Mouse (Mus musculus): ENCODE measurements at regions not wholly inside any gene's neighbourhood (a gene's known extent, or its start where the extent isn't known, plus 50 kb on each side); places are given as distances from the start of the nearest gene placed in this dataset.

DNA sequence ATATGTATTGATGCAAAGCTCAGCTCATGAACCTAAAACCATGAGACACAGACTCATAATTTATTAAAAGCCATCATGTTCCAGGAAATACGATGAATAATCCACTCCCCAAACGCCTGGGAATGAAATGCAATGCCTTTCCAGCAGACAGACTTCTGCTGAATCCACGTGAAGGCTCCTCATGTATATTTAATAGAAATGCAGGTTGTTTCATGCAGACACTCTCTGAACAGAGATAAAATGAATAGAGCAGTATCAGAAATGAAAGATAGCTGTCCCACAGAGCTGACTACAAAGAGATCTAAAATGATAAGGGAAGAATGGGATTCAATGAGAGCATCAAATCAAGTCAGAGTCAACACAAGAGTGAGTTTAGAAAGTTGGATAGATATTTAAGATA, 376.3 kb upstream of the Lrfn5 start:
- no peak for ATAC-seq (replicated peaks; ENCODE audit: insufficient number of reproducible peaks, low FRiP score, low TSS enrichment, low read depth)
- no peak overlapping the region for H3K4me2 ChIP-seq (ENCODE audit: low read depth, low read length)
- no peaks in the 10 kb centered on the region for H3K36me3 ChIP-seq (replicated peaks; ENCODE audit: control insufficient read depth, insufficient read depth, low read depth, low read length)
- no peaks in the 10 kb centered on the region for H3K4me1 ChIP-seq (ENCODE audit: control insufficient read depth, insufficient read depth, low read length)
- H3K27me3 ChIP-seq (ENCODE audit: control insufficient read depth, insufficient read depth, low read length), result no peaks in the 10 kb centered on the region
- no peak overlapping the region for H3K27ac ChIP-seq (replicated peaks; ENCODE audit: low read depth, low read length)
- no peaks in the 10 kb centered on the region for H3K9me3 ChIP-seq (replicated peaks; ENCODE audit: control insufficient read depth, low read length)
- H3K4me3 ChIP-seq (ENCODE audit: low read depth, low read length), result no peak overlapping the region
- no peak for DNase-seq (ENCODE audit: low spot score)
- WGBS, result 77% methylated on average over 3 of the region's 3 CpGs
- H3K9ac ChIP-seq (replicated peaks; ENCODE audit: low read length), result no peak overlapping the region

DNA sequence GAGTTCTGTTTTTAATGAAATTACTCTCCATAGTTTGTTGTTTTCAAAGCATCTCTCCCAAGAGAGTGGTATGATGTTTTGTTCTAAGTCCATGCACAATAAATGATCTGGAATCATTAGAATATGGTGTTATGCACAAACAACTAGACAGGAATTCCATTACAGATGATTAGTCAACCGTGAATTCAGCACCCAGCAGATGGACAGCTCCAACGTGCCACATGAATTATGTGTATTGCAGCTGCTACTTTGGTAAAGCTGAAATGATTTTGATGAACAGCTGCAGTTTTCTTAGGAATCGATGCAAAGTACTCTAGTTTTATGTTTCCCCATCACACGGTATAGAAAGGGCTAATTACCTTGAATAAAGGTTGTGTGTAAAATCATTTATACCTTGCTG, 347.6 kb upstream of the Lrfn5 start:
- H3K4me1 ChIP-seq (ENCODE audit: control insufficient read depth, insufficient read depth, low read length), result no peaks in the 10 kb centered on the region
- WGBS, result 53% methylated on average over 4 of the region's 4 CpGs
- H3K27me3 ChIP-seq (ENCODE audit: control insufficient read depth, insufficient read depth, low read length), result no peaks in the 10 kb centered on the region
- no peak overlapping the region for H3K9ac ChIP-seq (replicated peaks; ENCODE audit: low read length)
- H3K9me3 ChIP-seq (replicated peaks; ENCODE audit: control insufficient read depth, low read length), result no peaks in the 10 kb centered on the region
- DNase-seq (ENCODE audit: low spot score) (peak; percentile 78), ATAC-seq (replicated peaks; ENCODE audit: insufficient number of reproducible peaks, low FRiP score, low TSS enrichment, low read depth) (no peak)
- no peak overlapping the region for H3K27ac ChIP-seq (replicated peaks; ENCODE audit: low read depth, low read length)
- H3K36me3 ChIP-seq (replicated peaks; ENCODE audit: control insufficient read depth, insufficient read depth, low read depth, low read length), result no peaks in the 10 kb centered on the region
- no peak overlapping the region for H3K4me3 ChIP-seq (ENCODE audit: low read depth, low read length)
- no peak overlapping the region for H3K4me2 ChIP-seq (ENCODE audit: low read depth, low read length)
